Mouse (Mus musculus) testis, postnatal 14 days (tissue): ENCODE data around the gene Dapk2.

Source experiments
- DNase-seq: peaks from one replicate; pipeline ENCODE4 v3.0.0; 2021; ENCODE audit warnings: low spot score

Dapk2 gene

GRCm38 (mm10) chr9:66231820-66232479 is 73.9 kb downstream of the Dapk2 start:
- peak; percentile 20 for DNase-seq

- DNase-seq: no peak
Measured at GRCm38 (mm10) chr9:66236615-66237014, 78.6 kb downstream of the Dapk2 start.

GRCm38 (mm10) chr9:66237742-66238141 is 79.7 kb downstream of the Dapk2 start:
- DNase-seq: no peak

GRCm38 (mm10) chr9:66239173-66239572 is 81.2 kb downstream of the Dapk2 start:
- DNase-seq: no peak

- DNase-seq: no peak
Measured at GRCm38 (mm10) chr9:66239691-66240090, 81.7 kb downstream of the Dapk2 start.

- no peak for DNase-seq
Measured at GRCm38 (mm10) chr9:66240493-66240892, 82.5 kb downstream of the Dapk2 start.

GRCm38 (mm10) chr9:66240991-66241390 is 83.0 kb downstream of the Dapk2 start:
- no peak for DNase-seq

- no peak for DNase-seq
Measured at GRCm38 (mm10) chr9:66241722-66242121, 83.7 kb downstream of the Dapk2 start.

- no peak for DNase-seq
Measured at GRCm38 (mm10) chr9:66243240-66243639, 85.2 kb downstream of the Dapk2 start.

GRCm38 (mm10) chr9:66244079-66244478 is 86.1 kb downstream of the Dapk2 start:
- no peak for DNase-seq

- no peak for DNase-seq
Measured at GRCm38 (mm10) chr9:66245707-66246106, 87.7 kb downstream of the Dapk2 start.

GRCm38 (mm10) chr9:66249281-66249680 is 91.3 kb downstream of the Dapk2 start:
- DNase-seq: no peak

- DNase-seq: no peak
Measured at GRCm38 (mm10) chr9:66251159-66251691, 93.2 kb downstream of the Dapk2 start.

GRCm38 (mm10) chr9:66261741-66262140 is 103.7 kb downstream of the Dapk2 start:
- DNase-seq: no peak

GRCm38 (mm10) chr9:66263701-66264100 is 105.7 kb downstream of the Dapk2 start:
- DNase-seq: no peak

GRCm38 (mm10) chr9:66265645-66266044 is 107.6 kb downstream of the Dapk2 start:
- DNase-seq: no peak

- DNase-seq: no peak
Measured at GRCm38 (mm10) chr9:66266237-66267170, 108.5 kb downstream of the Dapk2 start.

- no peak for DNase-seq
Measured at GRCm38 (mm10) chr9:66268804-66269203, 110.8 kb downstream of the Dapk2 start.

GRCm38 (mm10) chr9:66270038-66270437 is 112.0 kb downstream of the Dapk2 start:
- no peak for DNase-seq

- DNase-seq: no peak
Measured at GRCm38 (mm10) chr9:66271726-66272125, 113.7 kb downstream of the Dapk2 start.

- DNase-seq: no peak
Measured at GRCm38 (mm10) chr9:66273632-66274031, 115.6 kb downstream of the Dapk2 start.

GRCm38 (mm10) chr9:66274657-66275056 is 116.6 kb downstream of the Dapk2 start:
- DNase-seq: no peak
